Mouse (Mus musculus): ENCODE data around the gene Klrb1c.
"Not testable (repeated sequence)": the region's sequence is repeated elsewhere in the genome, so short reads cannot be mapped to it uniquely, and the experiment has no call there.

- TF ChIP-seq POLR2A (IDR thresholded peaks at IDR 0.05; ENCODE audit: borderline replicate concordance, control insufficient read depth, low read depth, low read length); CTCF (IDR thresholded peaks at IDR 0.05; ENCODE audit: control insufficient read depth, insufficient read depth, low read length): not testable (repeated sequence)
These were observed 34.8 kb downstream of the Klrb1c start for GRCm38 (mm10) chr6:128754265-128754664.
